Mouse (Mus musculus) liver, embryonic 14.5 days (tissue): Measurements from ENCODE around the gene Vtn.

Source experiments
- CTCF ChIP-seq: IDR thresholded peaks from 2 replicates; pipeline ENCODE4 v1.5.1; 2016; ENCODE audit warnings: antibody characterized with exemption, low read depth, control low read depth
- EP300 ChIP-seq: IDR thresholded peaks from 2 replicates; pipeline ENCODE4 v1.6.1; 2016; ENCODE audit warnings: antibody characterized with exemption, low read depth

- TF ChIP-seq EP300 = no peak
- TF ChIP-seq CTCF = no peak
Measured at GRCm38 (mm10) chr11:78512025-78512957, 13.4 kb downstream of the Vtn start, which contains the start of the genes Tmem199 and Poldip2.
